In the genomic region with DNA sequence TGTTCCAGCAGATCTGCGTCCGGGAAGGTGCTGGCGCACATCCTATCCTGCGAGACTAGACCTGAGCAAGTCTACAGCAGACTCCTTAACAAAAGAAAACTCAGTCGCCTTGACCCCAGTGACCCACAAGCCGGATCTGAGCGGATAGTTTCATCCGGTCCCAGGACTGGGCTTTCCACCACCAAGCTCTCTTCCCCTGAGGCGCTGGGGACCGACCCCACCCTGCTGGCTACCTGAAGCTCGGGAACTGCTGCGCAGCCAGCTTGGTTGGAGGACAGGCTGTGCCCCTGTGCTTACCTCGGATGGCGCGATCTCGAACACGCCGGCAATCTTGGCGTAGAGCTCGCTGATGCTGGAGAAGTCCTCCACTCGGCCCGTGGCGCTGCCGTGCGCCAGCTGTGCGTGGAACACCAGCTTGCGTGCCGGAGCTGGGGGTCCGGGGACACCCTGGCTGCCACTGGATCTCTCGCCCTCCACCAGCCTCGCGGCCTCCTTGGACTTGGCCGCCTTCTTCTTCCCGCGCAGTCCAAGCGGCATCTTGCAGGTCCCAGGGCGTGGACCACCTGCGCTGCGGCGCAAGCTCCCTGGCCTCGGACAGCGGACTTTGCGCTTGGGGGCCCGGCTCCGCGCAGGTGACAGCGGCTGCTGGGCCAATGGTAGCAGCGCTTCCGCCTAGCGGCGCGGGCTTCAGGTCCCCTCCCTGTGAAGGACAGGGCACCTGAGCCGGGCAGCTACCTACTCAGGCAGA, we compare ENCODE assay signal across 8 mouse cellular contexts. TPM values are rescaled to one million over a fixed set of nuclear protein-coding genes. Genes with fewer than 3 reads are reported as not detected.
DNase-seq lines count a peak whose midpoint lies in the region; ATAC-seq lines count a peak whose summit lies in the region.

No protein-coding gene starts in this region.

- peaks cover 23% of the 10 kb centered on the region for H3K27me3 ChIP-seq in embryonic facial prominence, embryonic 14.5 days (replicated peaks; ENCODE audit: control insufficient read depth, insufficient read depth, low read length)

- H3K4me2 ChIP-seq in embryonic facial prominence, embryonic 14.5 days (ENCODE audit: low read depth, low read length) = peak overlapping the region; percentile 99

- H3K36me3 ChIP-seq in embryonic facial prominence, embryonic 14.5 days (ENCODE audit: control insufficient read depth, insufficient read depth, low read length) = no peaks in the 10 kb centered on the region

- peak overlapping the region; percentile 51 for H3K4me3 ChIP-seq in embryonic facial prominence, embryonic 14.5 days (ENCODE audit: low read depth, low read length)

- ATAC-seq in CD4-positive, CD25-positive, alpha-beta regulatory T cell, adult 4 months = peak; percentile 37
- peak; percentile 51 for ATAC-seq in embryonic facial prominence, embryonic 14.5 days (ENCODE audit: low read depth)

- intact Hi-C loops in heart, postnatal 25 days (cut with DNase I) = loop anchor here (1.0 kb wide), 1 partner anchor 28 kb away; no protein-coding TSS in a partner anchor

- WGBS in embryonic facial prominence, embryonic 14.5 days = 2% methylated on average over 49 of the region's 53 CpGs

- no peak overlapping the region for H3K27ac ChIP-seq in embryonic facial prominence, embryonic 14.5 days (replicated peaks; ENCODE audit: low read depth, low read length)

- H3K4me1 ChIP-seq in embryonic facial prominence, embryonic 14.5 days (ENCODE audit: control insufficient read depth, insufficient read depth, low read length) = peaks cover 21% of the 10 kb centered on the region

- peak overlapping the region; percentile 61 for H3K9ac ChIP-seq in embryonic facial prominence, embryonic 14.5 days (ENCODE audit: low read depth, low read length)

- no peaks in the 10 kb centered on the region for H3K9me3 ChIP-seq in embryonic facial prominence, embryonic 14.5 days (ENCODE audit: control insufficient read depth, low read length)

- peak; percentile 53 to 67 for DNase-seq in adrenal gland, postnatal 36 days
- DNase-seq in embryonic facial prominence, embryonic 14.5 days (ENCODE audit: low spot score) = peak; percentile 27
- DNase-seq in heart, postnatal 25 days (ENCODE audit: low spot score) = peak; percentile 20
- DNase-seq in kidney, postnatal 4 days = peak; percentile 73 to 84
- DNase-seq in lung, postnatal 36 days = peak; percentile 67
- peak; percentile 47 for DNase-seq in right cerebral cortex, postnatal 25 days
- DNase-seq in spleen, postnatal 36 days (ENCODE audit: low spot score in 2 of 2) = no peak

RNA-seq across cellular contexts. Expression of a gene that starts 0.5 kb away (rescaled TPM):
- not detected for polyA plus RNA-seq in CD4-positive, CD25-positive, alpha-beta regulatory T cell, adult 4 months (2017; shearing (Covaris generic))
- total RNA-seq in adrenal gland, postnatal 36 days (2021) = 1 to 10 TPM in 1 of 2 experiments, under 1 TPM in 1; 0.79 to 1.3 TPM
- polyA plus RNA-seq in embryonic facial prominence, embryonic 14.5 days (2014; fragmentation: Nextera tagmentation; extraction: Ambion mirVana) = 2.3 and 4.6 TPM in 2 replicates
- 1 to 10 TPM; 3.6 to 4.0 TPM for total RNA-seq in heart, postnatal 25 days (2021)

RNA-seq across cellular contexts. Expression of a gene that starts 44.6 kb away (rescaled TPM):
- 1 to 10 TPM; 8.1 to 10.0 TPM for polyA plus RNA-seq in CD4-positive, CD25-positive, alpha-beta regulatory T cell, adult 4 months (2017; shearing (Covaris generic))
- 10 to 100 TPM; 43.4 to 58.1 TPM for total RNA-seq in adrenal gland, postnatal 36 days (2021)
- polyA plus RNA-seq in embryonic facial prominence, embryonic 14.5 days (2014; fragmentation: Nextera tagmentation; extraction: Ambion mirVana) = 32.6 and 36.5 TPM in 2 replicates
- 100 to 1,000 TPM in 1 of 2 experiments, 10 to 100 TPM in 1; 87.8 to 113 TPM for total RNA-seq in heart, postnatal 25 days (2021)

RNA-seq across cellular contexts. Expression of a gene that starts 44.7 kb away (rescaled TPM):
- 100 to 1,000 TPM; 256 to 262 TPM for polyA plus RNA-seq in CD4-positive, CD25-positive, alpha-beta regulatory T cell, adult 4 months (2017; shearing (Covaris generic))
- total RNA-seq in adrenal gland, postnatal 36 days (2021) = 100 to 1,000 TPM; 117 to 140 TPM
- polyA plus RNA-seq in embryonic facial prominence, embryonic 14.5 days (2014; fragmentation: Nextera tagmentation; extraction: Ambion mirVana) = 199 and 200 TPM in 2 replicates
- 10 to 100 TPM; 54.6 to 58.4 TPM for total RNA-seq in heart, postnatal 25 days (2021)

Comparison
In these comparisons a context has a peak if more than half of its experiments do, and no peak if none do; other contexts are left out.
1. DNase-seq: peak in adrenal gland, postnatal 36 days (2 of 2), embryonic facial prominence, embryonic 14.5 days (single experiment), heart, postnatal 25 days (single experiment), kidney, postnatal 4 days (2 of 2), lung, postnatal 36 days (single experiment) and right cerebral cortex, postnatal 25 days (single experiment); none in spleen, postnatal 36 days (0 of 2).